Mouse (Mus musculus) T-cell, adult 2 months (primary cell): ENCODE measurements at regions not wholly inside any gene's neighbourhood (a gene's known extent, or its start where the extent isn't known, plus 50 kb on each side); places are given as distances from the start of the nearest gene placed in this dataset.

Experiments used
- DNase-seq: peaks from one replicate; pipeline ENCODE4 v3.0.0; 2022; ENCODE audit warnings: low spot score

DNA sequence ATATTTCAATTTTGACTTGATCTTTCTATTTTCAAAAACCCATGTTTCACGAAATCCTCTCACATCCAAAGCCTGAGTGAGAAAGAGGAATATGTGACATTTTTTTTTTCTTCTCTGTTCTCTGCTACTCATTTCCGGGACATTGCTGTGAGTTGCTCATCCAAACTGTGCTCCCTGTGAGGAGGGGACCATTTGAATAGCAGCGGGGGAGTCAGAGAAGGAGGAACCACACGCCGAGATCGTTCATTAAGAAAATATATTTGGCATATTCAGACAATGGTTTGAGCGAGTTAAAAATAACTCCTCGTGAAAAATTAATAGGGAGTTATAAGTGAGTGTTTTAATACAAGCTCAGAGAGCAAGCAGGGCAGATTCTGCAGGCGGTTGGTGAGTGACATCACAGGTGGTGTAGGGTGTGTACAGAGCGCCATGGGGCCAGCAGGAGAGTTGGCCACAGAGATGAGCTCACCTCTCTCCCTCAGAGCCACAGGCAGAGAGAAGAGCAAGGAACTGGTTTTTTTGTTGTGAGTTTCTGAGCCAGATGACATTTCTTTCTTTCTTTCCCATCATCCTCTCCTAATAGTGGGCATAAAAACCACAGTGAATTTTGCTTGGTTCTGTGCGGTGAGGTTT, 54.4 kb upstream of the Calcoco1 start:
- no peak for DNase-seq

GRCm38 (mm10) chr15:102780626-102781025, 58.6 kb upstream of the Calcoco1 start:
- no peak for DNase-seq

GRCm38 (mm10) chr15:102782988-102783799, 61.2 kb upstream of the Calcoco1 start:
- DNase-seq, result no peak

DNA sequence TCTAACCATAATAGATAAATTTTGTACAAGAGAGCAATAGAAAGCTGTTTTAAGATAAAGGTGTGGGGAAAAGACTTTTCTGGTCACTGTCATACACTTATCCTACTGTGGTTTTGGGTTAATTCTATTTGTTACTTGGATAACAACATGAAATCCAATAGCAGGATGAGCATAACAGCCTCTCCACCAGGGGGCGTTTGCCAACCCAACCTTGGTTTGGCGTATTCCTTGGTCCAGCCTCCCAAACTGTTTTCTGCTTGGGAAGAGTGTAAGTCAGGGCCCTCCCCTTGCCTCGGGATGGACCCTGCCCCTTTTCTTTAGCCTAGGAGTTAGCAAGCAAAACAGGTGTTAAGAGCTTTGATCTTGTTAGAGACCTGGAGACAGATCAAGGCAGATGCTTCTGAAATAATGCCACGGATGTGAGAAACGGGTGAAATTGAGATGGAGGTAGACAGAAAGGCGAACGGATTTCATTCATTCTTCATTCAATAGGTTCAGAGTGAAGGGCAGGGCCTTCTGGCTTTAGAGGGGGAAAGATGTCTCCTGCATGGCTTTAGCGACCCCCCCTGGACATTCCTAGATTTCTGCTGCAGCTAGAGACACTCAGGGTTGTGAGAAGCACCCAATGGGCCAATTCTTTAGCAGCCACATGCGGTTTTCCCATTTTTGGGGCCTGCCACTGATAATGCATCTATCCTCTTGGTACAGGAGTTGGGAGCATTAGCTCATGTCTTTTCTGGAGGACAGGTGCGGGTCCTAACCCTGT, 63.3 kb upstream of the Calcoco1 start:
- peak; percentile 8 for DNase-seq

DNA sequence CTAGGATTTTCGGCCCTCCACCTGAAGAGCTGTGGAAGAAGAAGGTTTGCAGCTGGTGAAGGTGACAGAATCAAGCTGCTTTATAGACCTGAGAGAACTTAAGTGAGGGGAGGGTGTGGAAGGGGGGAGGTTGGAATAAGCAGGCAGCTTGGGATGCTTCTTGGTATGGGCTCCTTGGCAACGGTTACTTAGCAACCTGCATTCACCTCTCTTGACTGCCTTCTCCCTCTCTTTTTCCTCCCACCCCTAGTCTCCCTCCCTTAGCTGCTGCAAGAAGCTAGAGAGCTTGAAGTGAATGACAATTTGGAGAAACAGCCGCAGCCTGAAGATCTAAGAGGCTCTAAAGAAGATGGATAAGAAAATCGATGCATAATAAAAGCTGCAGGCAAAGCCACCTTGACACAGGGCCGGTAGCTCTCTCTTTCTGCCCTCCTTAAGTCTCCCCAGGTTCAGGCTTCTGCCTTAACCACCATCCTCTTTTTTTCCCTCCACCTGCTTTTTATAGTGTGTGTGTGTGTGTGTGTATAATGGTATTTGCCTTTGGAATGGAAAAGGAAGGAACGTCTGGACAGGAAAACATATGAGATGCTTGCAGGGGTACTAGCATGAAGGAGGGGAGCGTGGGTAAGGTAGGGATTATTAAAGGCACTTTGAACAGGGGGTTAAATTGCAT, 67.0 kb upstream of the Calcoco1 start:
- no peak for DNase-seq

GRCm38 (mm10) chr15:102797020-102797618, 75.1 kb upstream of the Calcoco1 start:
- DNase-seq, result no peak

GRCm38 (mm10) chr15:102800049-102800448, 78.1 kb upstream of the Calcoco1 start:
- DNase-seq, result no peak

GRCm38 (mm10) chr15:102802265-102802813, 80.4 kb upstream of the Calcoco1 start:
- no peak for DNase-seq

DNA sequence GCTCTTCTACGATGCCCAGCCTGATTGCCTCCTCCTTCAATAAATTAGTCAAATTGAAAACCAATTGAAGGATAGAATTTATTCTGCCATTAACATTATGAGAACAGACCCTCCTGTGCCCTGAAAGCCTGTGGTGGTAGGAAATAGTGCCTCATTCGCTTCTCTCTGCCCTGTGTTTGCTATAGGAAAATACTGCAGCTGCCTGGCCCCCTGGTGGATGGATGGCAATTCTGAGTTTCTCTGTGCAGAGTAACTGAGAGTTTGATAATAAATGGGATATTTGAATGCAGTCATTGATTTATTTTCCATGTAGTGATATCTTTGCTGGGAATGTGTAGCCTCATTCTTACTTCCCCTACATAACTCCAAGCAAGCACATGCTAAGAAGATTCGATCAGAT, 85.4 kb upstream of the Calcoco1 start:
- no peak for DNase-seq

DNA sequence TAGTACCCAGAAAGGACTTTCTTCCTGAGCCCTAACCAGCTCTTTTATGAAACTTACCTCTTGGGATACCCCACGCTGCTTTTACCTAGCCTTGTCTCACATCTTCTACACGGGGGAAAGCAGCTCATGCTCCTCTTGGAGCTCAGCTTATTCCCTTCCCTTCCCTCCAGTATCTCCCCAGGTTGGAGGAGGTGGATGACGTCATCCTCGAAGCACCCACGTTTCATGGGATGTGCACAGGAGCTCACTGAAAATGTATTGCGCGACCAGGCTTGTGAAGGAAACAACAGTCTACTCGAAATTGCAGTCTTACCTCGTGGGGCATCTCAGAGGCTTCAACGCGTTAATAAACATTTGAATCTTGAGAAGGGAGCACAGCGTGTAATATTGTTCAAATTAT, 97.2 kb upstream of the Calcoco1 start:
- no peak for DNase-seq

DNA sequence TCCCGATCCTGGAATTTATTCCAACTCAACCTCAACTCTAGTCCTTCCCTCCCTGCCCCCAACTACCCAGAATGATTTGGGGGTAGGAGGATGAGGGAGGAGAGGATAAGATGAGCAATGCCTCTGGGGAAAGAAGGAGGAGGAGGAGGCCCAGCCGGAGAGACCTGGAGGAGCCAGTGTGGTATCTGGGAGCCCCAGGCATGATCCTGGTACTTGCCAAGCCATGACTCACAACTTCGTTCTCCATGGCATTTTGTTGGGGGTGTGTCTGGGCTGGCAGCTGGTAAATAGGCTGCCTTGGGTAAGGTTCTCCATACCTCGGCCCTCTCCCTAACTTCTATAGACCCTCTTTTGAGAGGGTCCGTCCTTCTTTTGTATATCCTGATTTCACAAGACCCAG, 81.2 kb upstream of the Hoxc13 start:
- no peak for DNase-seq

GRCm38 (mm10) chr15:102862374-102862773, 58.5 kb upstream of the Hoxc13 start:
- no peak for DNase-seq

GRCm38 (mm10) chr15:102866788-102867187, 54.1 kb upstream of the Hoxc13 start:
- no peak for DNase-seq
